Mouse (Mus musculus) CD8-positive naive resting alpha-beta T cell, adult 2 months (primary cell): ENCODE data around the gene Prkg1.
"Not testable (repeated sequence)": the region's sequence is repeated elsewhere in the genome, so short reads cannot be mapped to it uniquely, and the experiment has no call there.

ENCODE experiments used
- DNase-seq, 2 experiments: peaks; one replicate each; pipeline ENCODE4 v3.0.0; 2022; ENCODE audit warnings: low read depth in 2 of 2, low spot score in 2 of 2

Prkg1 gene

DNA sequence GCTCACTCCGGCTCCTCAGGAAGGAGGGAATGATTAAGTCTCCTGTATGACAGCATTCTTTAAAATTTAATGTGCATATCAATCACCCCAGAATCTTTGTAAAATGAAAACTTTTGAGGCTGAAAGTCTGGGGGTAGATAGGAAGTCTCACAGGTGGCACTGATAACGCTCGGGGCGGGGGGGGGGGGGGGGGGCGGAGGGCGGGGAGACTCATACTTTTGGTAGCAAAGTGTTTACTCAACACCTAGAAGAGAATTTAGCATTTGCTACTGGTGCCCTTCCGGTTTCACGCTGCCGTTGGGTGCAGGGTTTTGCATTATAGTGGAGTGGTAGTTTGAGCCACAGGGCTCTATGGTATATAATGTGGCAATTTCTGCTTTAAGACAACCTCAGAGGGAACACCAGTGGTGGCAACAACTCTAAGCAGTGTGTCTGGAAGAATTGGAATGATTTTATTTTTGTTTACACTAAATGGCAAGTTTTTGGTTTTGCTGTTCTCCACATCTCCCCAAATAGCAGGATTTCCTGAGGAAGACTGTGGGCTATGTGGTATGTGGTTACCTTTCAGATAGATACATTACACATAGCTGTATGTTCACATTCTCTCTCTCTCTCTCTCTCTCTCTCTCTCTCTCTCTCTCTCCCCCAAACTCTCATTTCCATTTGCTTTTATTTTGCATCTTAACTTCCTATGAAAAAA lies 427.5 kb downstream of the Prkg1 start:
- peak in 1 of 2 experiments; percentile 16 for DNase-seq

DNA sequence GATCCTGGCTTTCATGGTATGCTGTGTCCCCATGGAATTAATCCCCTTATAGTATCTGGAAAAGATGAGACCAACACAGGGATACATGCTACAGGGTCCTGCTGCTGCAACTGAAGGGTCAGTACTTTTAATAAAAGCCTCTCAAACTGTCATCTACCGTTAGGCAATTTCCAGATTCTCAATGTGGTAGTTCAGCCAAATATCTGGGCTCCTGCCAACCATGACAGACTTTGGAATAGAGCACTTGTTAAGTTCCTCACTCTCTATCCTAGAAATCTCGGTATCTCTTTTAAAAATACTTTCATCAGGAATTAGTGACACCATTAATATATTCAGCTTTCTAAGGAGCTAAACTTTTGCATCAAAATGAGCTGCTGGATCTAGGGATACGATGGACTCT lies 428.5 kb downstream of the Prkg1 start:
- DNase-seq, result no peak

DNA sequence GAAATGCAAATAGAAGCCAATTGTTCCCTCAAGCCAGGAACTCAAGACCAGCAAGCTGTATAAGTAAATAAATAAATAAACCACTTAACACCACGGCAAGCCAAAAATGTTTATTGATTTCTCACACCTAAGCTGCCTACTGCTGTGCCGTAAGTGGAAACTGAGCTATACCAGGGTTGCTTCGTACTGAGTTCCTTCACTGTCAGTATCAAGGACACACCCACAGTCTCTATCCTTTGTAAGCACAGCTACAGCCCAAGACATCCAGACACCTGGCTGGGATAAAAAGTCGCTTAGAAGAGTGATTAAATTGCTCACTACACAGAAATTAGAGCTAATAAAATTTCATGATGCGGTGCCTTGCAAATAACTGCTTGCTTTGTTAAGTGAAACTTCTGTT lies 434.9 kb downstream of the Prkg1 start:
- DNase-seq, result no peak

DNA sequence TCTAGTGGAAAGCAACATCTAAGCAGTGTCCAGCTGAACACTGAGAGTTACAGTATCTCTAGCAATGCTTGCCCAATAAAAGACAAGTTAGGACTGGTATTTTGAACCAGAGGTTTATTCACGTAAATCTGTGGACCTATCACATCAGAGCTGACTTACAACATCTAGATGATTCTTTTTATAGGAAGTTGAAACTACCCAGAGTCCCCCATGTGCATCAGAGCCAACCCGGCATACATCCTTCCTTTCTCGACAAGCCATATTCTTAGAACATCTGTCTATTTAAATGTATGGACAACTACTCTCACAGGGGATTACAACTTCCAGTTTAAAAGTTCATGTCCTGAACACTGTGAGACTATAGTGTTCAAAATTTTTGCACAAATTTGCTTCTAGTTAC lies 460.1 kb downstream of the Prkg1 start:
- no peak for DNase-seq

DNA sequence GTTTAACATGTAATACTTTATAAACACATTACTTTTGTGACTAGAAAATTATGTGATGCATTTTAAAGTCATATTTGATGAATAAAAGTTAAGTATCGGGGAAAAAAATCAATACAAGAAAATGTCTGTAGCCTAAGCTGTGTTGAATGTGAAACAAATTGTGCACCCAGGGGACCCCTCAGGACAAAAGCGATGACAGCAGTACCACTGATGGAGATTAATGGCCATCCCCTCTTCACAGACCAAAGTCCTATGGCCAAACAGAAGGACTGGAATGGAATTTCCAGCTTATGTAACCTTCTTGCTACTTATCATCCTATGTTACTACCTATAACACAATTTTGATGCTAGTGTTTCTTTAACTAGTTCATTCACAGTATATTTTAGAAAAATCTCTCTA lies 473.6 kb downstream of the Prkg1 start:
- DNase-seq, result no peak

DNA sequence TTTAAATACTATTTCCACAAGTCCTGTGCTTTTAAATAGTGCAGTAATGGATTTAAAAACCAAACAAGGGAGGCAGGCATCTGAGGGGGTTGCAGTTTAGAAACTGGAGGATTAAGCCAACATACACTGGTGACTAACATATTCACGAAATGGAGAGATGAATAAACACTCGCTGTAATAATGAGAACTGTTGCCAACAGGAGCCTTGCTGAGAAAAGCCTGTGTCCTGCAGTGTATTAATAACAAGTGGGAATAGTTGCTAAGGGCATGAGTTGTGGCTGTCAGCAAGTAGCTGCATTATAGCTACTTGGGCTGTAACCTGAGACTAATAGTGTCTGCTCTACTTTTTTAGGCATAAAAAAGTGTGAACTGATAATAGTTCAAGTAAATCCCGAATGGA lies 480.3 kb downstream of the Prkg1 start:
- no peak for DNase-seq

DNA sequence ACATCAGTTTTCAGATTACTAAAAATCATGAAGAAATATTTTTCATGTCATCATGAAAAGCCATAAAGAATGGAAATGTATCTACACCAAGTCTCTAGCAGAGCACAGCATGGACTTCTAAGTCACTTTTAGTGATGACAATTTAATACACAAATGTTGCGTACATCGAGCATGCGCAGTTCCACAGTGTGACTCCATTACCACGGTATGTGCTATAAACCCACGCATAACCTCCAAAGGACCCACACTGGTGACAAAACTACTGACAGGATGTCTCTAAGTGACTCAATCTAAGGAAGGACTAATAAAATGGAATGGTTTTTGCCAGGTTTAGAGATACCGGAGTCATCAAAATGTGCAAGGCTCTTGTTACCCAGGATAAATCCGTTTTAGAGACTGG lies 480.7 kb downstream of the Prkg1 start:
- DNase-seq, result no peak

DNA sequence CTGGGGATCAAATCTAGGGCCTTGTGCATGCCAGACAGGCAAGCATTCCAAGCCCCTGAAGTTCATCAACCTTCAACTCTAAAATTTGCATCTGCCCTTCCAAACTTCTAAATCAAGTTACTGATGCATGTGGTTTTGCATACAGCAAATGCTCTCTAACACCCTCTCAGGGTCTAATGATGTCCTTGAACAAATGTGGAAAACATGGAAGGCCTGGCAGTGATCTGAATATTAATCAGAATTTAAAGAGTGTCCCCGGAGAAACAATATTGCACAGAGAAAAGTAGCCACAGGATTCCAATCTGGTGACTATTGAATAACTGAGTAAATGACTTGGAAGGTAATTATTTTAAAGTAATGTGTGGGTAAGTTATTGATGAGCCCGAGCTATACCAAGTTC lies 481.2 kb downstream of the Prkg1 start:
- DNase-seq, result no peak

DNA sequence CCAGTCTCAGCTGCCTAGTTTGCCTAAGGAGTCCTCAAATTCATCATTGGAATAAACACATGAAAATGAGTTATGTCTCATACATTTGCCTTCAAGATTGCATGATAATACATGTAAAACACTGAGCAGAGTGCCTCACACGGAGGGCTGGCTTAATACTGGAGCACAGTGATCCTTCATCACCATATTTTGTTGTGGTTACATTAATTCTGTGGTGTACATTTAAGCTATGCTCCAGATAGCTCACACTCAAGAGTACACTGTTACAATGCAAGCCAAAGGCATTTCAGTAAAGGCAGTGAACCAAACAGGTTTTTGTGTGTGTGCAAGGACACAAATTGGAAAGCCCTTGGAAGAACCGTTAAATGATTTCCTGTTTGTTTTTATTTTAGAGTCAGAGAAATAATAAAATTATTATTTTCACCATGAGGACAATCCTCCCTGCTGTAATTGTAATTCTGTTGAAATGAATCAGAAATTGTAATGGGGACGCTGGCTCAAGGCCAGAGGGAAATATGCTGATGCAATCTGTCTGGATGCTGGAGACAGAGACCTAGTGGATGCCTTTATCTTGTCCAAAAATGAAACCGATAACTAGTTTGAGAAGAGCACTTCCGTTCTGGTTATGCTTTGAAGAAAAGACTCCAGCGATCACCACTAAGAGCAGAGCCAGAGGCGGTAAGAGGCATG lies 484.9 kb downstream of the Prkg1 start:
- no peak for DNase-seq

DNA sequence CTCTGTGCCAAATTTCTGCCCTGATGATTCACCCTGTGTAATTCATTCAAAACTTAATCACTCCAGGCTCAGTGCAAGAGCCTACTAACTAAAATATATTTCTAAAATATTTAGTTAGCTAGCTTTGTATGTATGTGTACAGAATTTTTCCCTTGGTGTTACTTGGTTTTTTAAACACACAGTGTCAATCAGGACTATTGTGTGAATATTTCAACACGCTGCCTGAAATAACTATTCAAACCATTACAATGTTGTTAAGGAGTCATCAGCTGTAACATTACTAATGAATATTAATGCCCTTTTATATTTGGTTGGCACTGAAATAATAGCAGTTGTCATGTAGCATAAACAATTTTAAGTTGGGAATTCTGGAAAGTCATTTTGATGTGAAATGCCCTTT lies 502.4 kb downstream of the Prkg1 start:
- no peak for DNase-seq

DNA sequence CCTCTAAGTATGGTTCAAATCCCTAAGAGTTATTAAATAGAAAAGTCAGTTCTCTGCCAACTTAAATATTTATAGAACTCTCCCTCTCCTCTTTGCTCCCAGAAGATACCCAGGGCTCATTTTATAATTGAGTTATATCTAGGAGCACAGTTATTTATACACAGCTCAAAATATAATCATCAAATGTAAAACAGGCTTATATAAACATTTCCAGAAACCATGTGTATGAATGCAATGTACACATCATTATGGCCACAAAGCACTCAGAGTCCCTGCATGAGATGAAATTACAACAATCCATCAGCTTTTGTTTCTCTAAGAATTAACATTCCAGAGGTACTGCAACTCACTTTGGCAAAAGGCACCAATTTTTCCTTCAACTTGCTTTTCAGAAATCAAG lies 504.3 kb downstream of the Prkg1 start:
- no peak for DNase-seq

DNA sequence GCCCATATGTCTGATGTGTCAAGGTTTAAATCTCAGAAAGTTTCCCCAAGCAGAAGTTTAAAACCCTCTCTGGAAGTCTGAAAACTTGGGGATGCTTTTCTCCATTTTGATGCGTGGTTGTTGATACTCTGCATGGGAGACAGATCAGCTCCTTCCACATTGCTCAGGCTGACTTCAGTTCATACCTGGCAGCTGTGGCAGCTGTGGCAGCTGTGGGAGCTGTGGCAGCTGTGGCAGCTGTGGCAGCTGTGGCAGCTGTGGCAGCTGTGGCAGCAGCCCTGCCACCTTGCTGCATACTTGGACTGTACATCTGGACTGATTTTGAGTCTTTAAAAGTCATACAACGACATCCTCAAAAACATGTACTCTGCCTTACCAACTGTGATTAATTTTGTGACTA lies 509.1 kb downstream of the Prkg1 start:
- DNase-seq, result no peak

DNA sequence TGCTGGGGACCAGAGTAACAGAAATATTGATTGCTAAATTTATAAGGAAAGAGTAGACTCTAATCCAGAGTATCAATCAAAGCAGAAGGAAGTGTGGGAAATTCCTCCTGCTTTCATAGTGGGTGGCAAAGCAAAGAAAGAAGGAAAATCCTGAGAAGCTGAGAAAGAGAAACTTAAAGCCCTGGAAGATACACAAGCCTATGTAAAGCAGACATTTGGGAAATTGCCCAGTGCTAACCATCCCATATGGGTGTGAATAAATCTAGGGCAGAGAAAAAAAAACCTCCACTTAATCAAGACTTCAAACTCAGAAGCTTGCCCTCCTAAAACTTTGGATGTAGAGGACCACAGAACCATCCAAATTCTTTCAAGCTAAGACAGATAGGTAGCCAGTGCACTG lies 532.4 kb downstream of the Prkg1 start:
- DNase-seq, result no peak

DNA sequence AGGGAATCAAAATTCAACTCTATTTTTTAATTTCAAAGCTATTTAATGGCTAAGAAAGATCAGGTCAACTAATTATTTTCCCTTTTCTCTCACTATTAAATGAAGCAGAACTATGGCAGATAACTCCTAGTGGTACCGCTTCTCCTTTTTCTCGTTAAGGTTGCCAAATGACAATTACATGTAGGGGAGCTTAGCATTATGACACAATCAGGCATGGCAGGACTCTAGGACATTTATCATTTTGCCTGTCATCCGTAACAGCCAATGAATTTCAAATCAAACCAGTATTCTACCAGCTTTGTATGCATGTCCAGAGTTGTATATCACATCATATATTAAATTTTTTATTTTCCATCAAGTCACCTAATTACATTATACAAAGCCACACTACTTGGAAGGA lies 536.4 kb downstream of the Prkg1 start:
- DNase-seq, result no peak

DNA sequence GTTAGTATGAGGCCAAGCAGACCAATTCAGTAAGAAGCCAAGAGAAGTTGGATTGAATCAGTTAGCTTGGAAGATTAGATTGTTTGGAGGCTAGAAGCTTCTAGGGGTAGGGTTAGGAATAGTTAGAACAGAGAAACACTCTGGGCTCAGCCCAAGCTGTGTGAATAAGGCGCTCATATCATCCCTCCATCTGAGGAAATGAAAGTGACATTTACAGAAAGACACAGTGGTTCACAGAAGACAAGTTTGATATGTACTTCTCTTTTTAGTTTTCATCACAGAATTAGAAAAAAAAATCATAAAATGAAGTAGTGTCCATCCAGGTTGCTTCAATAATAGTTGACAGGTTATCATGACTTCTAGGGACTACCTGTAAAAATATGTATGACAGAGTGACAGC lies 541.4 kb downstream of the Prkg1 start:
- DNase-seq, result no peak

DNA sequence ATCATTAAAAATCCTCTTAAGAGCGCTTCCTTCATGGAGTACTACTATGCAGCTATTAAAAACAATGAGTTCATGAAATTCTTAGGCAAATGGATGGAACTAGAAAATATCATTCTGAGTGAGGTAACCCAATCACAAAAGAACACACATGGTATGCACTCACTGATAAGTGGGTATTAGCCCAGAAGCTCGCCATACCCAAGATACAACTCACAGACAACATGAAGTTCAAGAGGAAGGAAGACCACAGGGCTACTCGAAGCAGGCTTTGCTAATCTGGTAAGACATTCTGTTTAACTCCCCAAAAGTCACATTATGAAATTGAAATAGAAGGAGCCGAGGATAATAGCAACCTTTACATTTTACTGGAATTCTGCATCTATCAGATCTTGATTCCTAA lies 545.6 kb downstream of the Prkg1 start:
- not testable (repeated sequence) for DNase-seq

DNA sequence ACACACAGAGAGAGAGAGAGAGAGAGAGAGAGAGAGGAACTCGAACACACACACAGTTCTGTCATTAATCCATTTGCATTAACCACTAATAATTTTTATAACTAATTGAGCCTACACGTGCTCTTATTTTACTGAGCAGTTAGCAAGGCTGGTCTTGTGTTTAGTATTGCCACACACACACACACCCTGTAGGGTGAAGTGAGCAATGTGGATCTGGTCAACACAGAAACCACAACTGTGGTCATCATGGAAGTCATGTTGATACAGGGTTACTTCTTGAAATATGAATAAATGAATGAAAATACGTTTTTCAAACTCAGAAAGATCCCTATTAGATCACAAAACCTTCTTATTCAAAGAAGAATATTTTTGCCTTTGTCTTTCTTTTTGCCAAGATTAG lies 554.0 kb downstream of the Prkg1 start:
- no peak for DNase-seq

DNA sequence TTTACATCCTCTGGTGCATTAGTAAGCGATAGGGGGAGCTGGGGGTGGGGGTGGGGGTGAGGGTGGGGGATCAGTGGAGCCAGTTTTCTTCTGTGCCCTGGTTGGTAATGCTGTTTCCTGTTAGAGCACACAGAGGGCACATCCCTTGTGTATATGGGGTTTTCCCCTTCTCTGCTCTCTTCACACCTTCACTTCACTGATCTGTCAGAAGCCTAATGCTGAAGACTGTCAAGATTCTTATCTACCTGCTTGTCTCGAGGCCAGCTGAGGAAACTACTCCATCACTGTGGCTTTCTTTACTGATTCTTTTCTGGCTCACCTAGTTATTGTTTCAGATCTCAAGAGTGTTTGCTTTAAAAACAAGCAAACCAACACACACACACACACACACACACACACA lies 554.4 kb downstream of the Prkg1 start:
- peak; percentile 6 to 16 for DNase-seq

DNA sequence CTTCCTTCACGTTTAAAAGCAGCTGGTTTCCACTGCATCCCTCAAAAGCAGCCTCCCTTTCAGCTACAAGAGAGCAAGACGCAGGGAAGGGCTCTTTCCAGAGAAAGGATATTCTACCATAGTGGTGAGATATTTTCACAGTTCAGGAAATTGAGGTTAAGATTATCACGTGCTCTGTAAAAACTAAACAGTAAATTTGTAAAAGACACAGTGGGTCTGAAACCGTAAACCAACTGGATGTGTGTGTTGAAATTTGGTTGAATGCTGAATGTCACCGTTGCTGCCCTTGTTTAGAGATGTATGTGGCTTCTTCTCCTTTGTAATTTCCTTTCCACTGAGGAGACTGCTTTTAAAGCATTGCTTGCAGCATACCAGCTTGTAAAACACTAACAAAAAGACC lies 565.2 kb downstream of the Prkg1 start:
- DNase-seq, result no peak

DNA sequence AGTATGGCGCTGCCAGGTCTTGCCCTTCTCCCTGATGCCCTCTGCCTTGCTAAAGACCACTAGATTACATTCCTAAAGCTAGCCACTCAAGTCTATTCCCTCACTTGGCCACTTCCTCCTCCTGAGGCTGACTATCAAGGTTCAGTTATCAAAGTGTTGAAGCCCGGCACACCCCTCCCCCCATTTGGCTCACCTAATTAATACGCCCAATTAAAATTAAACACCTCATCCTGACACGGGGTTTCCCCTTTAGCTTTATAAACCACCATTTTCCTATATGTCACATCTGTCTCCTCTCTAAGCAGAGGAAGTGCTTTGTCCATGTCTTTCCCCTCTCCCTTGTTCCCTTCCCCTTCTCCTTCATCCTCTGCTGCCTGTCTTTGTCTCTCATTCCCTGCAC lies 566.4 kb downstream of the Prkg1 start:
- DNase-seq, result no peak

DNA sequence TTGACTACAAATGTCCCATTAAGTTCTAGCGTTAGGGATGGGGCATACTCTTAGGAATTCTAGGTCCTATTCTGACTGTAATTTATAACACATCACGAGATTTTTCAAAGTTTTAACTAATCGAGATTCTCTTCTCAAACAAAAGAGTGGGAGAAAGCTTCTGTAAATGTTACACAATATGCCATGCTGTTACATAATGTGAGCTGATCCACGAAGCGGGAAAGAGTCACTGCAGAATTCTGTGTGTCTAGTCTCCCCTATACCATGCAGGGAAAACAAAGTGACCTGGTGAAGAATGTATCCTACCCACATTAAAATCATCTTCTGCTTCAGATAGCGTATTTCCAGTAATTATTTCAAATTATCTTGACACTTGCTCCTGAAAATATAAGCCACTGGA lies 567.8 kb downstream of the Prkg1 start:
- DNase-seq, result no peak

DNA sequence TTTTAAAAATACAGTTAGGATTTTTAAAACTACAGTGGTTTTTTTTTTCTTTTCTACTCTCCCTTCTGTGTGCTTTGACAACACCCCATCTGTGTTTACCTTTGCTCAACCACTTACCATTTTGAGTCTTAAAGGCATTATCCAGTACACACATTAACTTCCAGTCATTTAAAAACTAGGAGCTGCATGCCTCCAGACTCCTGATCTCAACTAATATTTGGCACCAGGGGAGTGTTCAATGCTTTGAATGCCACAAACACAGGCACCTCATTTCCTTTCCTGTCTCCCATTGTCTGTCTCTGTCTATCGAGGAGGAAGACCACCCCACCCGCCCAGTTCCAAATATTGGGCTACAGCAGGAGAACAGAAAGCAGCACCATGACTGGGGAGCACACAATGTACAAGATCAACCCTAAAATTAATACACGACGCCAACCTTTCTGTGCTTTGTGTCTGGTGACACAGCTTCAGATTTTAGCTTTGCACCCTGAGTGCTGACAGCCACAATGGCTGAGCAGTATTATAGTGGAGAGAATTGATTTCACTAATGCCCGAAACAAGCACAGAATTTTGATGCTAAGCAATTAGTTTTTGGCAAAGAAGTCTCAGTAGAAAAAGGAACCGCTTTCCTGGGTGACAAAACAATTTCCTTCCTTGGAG lies 576.1 kb downstream of the Prkg1 start:
- no peak for DNase-seq

DNA sequence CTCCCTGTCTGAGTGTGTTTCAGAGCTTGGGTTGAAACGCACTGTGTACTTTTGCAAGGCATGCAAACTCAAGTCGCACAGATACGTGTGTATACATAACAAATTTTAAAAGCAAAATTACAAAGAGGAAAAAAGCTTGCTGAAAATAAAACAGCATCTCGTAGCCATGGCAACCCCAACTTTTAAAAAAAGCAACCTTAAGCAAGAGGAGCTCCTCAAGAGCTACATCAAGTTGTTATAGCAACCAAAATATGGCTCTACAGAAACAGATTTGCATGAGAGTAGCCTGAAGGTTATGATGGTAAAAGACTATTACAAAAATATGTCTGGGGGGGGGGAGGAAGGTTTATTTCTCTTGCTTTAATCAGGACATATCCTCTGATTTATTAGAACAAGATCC lies 584.1 kb downstream of the Prkg1 start:
- no peak for DNase-seq
